Mouse (Mus musculus): ENCODE results near the gene Gm11634.
"Not testable (repeated sequence)": the region's sequence is repeated elsewhere in the genome, so short reads cannot be mapped to it uniquely, and the experiment has no call there.

Gm11634 gene

GRCm38 (mm10) chr11:101616948-101617767 is 18.1 kb upstream of the Gm11634 start:
- no peak for DNase-seq (ENCODE audit: low read depth, low spot score)

DNA sequence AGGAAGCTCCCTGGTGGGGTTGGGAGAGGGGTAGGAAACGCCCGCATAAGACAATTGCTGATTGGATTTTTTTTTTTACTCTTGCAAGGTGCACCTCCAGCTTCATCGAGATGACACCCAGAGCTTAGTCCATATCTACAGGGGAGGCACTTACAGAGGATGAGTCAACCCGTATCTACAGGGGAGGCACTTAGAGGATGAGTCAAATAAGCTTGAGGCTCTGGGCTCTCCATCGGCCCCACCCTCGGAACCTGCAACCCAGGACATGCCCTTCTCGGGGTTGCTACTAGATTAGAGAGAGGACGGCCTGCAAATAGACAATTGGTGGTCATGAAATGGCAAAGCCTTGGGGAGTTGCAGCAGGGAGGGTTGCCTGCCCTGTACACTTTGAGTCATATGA is 17.0 kb upstream of the Gm11634 start:
- no peak for DNase-seq (ENCODE audit: low read depth, low spot score)

DNA sequence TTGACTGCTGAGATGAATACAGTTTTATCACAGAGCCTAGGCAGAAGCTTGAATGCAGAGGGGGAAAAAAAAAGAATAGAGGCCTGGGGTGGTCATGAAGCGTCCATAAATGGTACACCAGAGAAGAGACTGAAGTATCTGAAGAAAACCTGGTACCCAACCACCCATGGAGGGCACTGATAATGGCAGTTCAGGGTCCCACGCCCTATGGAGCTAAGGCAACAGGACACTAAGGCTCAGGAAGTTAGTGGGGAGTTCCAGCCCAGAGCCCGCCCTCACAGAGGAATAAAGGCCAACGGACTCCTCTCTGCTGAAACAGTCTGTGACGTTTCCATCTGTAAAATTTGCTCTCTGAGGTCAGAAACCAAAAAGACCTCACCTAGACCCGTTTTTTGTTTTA is 16.3 kb upstream of the Gm11634 start:
- no peak for DNase-seq (ENCODE audit: low read depth, low spot score)

- DNase-seq (ENCODE audit: low read depth, low spot score): no peak
Observed at GRCm38 (mm10) chr11:101614116-101614515, 15.1 kb upstream of the Gm11634 start.

DNA sequence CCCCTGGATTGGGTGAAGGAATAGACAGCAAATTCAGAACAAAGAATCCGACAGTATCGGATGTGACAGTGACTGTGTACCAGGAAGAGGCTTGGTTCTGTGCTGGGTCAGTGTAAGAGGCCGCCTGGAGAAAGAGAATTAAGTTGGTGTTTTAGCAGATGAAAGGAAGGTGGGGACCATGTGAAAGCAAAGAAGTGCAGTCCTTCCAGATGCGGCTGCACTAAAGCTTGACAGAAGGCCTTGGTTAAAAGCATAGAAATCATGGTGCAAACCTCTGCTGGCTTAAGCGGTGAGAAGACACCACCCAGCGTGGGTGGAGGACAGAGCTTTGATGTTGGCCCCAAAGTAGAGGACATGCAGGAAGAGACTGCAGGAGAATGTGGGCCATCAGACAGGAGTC is 14.5 kb upstream of the Gm11634 start:
- no peak for DNase-seq (ENCODE audit: low read depth, low spot score)

DNA sequence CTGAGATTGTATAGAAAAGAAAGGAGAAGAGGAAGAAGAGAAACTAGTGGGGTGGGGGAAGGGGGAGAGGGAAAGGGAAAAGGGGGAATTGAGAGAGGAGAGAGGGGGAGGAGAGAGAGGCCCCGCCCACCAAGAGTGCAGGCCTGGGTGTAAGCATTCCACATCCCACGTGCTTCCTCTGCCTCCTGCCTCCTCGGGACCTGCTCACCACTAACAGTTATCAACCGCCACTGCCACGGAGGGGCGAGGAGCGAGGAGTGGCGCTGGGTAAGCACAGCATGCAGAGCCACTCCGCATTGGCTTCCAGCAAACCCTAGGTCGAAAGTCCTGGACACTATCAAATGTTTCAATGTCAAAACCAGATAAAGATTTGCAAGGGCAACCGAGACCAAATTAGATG is 11.4 kb upstream of the Gm11634 start:
- DNase-seq (ENCODE audit: low read depth, low spot score): no peak

GRCm38 (mm10) chr11:101607134-101607533 is 8.1 kb upstream of the Gm11634 start:
- not testable (repeated sequence) for DNase-seq (ENCODE audit: low read depth, low spot score)

DNA sequence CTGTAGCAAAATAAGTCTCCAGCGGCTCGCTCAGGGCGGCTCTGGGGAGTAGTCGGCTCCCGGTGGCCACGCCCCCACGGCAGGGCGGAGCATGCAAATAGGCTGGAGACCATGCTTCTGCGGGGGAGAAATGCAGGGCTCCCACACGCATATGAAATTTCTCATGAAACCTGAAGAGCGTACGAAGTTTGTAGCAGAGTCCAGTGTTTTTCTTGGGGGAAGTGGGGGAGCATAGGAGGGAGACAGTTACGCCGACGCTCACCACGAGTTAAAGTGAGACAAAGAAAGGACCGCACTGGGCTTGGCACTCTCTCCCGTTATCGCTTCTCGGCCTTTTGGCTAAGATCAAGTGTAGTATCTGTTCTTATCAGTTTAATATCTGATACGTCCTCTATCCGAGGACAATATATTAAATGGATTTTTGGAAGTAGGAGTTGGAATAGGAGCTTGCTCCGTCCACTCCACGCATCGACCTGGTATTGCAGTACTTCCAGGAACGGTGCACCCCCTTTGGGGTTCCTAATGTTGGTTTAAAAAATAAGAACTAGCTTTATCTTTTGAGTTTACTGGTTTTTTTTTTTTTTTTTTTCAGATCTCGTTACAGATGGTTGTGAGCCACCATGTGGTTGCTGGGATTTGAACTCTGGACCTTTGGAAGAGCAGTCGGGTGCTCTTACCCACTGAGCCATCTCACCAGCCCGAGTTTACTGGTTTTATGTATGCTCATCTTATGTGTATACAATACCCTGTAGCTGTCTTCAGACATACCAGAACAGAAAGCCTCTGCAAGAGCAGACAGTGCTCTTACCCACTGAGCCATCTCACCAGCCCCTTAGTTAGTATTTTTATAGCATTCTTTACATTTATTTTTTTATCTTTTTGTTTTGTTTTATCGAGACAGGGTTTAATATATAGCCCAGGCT is 5.7 kb upstream of the Gm11634 start:
- peak; percentile 95 for DNase-seq (ENCODE audit: low read depth, low spot score)

GRCm38 (mm10) chr11:101604116-101604515 is 5.1 kb upstream of the Gm11634 start:
- no peak for DNase-seq (ENCODE audit: low read depth, low spot score)

GRCm38 (mm10) chr11:101602491-101602890 is 3.4 kb upstream of the Gm11634 start:
- DNase-seq (ENCODE audit: low read depth, low spot score): peak; percentile 67

GRCm38 (mm10) chr11:101589989-101590624 is 8.9 kb downstream of the Gm11634 start:
- DNase-seq (ENCODE audit: low read depth, low spot score): no peak

GRCm38 (mm10) chr11:101589444-101589843 is 9.6 kb downstream of the Gm11634 start:
- DNase-seq (ENCODE audit: low read depth, low spot score): no peak

DNA sequence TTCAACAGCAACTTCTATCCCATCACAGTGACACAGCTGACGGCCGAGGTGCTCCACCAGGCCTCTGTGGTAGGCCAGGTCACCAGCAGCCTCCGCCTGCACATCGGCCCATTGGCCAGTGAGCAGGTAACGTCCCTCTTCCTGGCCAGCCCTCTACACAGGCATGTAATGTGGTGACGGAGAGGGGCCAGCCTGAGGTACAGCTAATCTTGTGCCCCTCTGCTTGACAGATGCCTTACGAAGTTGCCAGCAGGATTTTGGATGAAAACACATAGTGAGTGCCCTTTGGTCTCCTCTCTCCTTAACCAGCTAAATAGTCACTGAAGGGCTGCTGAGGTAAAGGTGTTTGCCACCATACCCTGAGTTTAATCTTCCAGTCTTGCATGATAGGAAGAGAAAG is 10.2 kb downstream of the Gm11634 start:
- no peak for DNase-seq (ENCODE audit: low read depth, low spot score)

DNA sequence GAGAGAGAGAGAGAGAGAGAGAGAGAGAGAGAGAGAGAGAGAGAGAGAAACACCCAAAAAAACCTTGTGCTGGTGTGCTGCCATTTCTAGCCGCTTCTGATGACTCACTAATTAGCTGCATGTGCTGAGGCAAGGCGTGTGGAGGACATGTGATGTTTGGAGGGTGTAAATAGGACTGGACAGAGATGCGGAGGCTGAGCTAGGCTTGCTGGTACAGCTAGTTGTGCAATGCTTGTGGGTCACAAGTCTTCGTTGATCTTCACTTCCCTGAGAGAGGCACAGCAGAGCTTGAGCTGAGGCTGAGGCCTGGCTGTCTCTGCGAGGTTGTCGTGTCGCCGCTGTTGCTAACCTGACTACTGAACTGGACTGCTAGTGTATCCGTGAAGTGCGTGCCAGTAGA is 11.4 kb downstream of the Gm11634 start:
- no peak for DNase-seq (ENCODE audit: low read depth, low spot score)

- no peak for DNase-seq (ENCODE audit: low read depth, low spot score)
Observed at GRCm38 (mm10) chr11:101585805-101586204, 13.3 kb downstream of the Gm11634 start.

DNA sequence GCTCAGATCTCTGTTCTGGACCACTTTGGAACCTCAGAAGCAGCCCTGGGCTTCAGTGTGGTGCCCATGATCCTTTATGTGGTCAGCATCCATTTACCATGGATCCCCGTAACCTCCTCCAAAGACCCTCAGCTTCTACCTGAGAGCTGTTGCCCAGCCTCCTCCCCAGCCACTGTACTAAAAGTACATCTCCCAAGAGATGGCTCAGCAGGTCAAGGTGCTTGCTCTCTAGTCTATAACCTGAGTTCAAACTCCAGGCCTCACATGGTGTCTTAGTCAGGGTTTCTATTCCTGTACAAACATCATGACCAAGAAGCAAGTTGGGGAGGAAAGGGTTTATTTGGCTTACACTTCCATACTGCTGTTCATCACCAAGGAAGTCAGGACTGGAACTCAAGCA is 14.0 kb downstream of the Gm11634 start:
- DNase-seq (ENCODE audit: low read depth, low spot score): not testable (repeated sequence)

DNA sequence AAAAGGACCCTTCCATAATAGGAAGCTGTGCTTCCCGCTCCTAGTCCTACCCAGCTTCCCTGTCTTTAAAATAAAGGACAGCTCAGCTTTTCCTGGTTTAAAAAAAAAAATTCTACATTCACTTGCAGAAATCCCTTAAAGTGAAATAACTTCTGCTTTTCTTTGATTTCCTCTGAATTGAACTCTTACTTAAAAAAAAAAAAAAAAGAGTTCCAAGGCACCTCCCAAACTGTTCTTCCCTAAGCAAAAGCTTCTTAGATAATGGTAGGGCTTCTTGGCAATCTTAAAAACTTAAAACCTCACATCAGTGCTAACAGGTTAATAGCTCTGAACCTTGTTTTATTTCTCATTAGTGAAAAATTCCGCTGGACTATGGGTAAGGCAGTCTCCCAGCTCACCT is 15.9 kb downstream of the Gm11634 start:
- no peak for DNase-seq (ENCODE audit: low read depth, low spot score)

DNA sequence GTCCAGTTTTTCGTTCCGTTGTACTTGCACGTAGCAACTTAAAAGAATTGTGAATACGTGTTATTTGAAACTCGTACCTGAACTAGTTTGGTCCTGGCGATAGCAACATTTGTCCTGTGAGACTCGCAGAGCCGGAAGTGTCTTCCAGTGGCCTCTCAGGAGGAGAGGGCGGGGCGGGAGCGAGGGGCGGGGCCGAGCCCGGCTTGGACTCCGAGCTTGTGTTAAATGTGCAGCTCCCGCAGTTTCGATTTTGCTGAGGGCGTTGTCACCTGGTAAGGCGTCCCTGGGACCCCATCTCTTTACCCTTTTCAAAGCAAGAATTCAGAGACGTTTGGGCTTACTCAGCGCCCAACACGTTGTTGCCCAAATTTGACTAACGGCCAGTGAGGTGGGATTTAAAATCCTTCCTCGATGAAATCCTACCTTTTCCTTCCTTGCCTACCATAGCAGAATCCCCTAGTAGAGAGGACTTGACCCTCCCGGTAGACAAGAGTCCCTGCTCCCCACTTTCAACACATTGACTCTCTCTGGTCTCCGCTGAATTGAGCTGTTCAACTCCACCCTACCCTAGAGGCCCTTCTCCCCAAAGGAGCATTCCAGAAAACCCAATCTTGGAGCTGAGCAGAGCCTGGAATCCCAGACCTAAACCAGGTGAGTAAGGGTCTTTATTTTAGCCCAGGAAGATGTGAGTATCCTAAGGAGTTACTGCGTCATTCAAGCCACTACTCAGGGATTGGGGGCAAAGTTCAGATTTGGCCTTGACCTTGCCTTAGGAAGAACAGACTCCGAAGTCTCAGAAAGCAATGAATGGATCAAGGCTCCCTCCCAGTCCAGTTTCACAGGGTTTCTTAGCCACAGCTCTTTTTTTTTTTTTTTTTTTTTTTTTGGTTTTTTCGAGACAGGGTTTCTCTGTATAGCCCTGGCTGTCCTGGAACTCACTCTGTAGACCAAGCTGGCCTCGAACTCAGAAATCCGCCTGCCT is 16.7 kb downstream of the Gm11634 start, which contains the start of gene Tmem106a:
Tmem106a (plus strand) TSS at position 189 of the 982 bp plus-strand sequence.
- DNase-seq (ENCODE audit: low read depth, low spot score): peak; percentile 73

DNA sequence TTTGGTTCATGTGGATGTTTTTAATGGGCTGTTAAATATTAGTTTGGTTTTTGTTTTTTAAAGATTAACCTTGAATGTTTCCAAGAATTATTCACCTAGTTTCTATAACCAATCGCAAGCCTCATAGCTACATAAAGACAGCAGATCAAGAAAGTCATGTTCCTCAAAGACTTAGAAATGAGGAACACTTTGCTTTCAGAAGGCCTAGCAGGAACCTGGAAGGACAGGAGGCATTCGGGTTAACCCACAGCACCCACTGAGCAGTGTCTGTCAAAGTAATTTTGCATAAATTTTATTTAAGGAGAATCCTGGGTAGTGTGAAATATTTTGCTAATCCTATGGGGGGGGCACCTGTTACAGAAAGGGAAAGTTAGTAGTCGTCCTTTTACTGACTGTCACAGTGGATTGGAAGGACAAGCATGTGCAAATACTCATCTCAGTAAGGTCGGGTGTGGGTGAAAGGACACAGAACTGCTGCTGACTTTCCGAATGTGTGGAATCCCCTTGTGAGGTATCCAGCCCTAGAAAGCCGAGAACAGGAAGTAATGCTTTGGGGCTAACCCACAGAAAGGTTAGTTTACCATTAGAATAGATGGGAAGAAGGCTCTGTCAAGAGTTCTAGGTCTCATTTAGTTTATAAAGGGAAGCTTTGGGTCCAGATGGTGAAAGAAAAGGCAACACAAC is 17.8 kb downstream of the Gm11634 start:
- DNase-seq (ENCODE audit: low read depth, low spot score): no peak

- DNase-seq (ENCODE audit: low read depth, low spot score): no peak
Observed at GRCm38 (mm10) chr11:101576116-101576515, 22.9 kb downstream of the Gm11634 start.

All from WW6 (cell line).